Mouse (Mus musculus) adrenal gland, adult 8-10 months (tissue): Measurements from ENCODE around the gene Nfic. TPM values are rescaled to one million over a fixed set of nuclear protein-coding genes. Genes with fewer than 3 reads are reported as not detected.

ENCODE experiments used
- DNase-seq: peaks from one replicate; pipeline ENCODE4 v3.0.0; 2022
- microRNA-seq, 2 experiments: library from miRNA; unstranded; fragments of <30 nt; microRNA quantifications; one replicate each; pipeline ENCODE4 v1.2.0; 2022
- total RNA-seq, 4 experiments: library from RNA; stranded (reverse); gene quantifications; 2 replicates each; pipeline ENCODE4 v1.2.4; 2022

Nfic gene
- total RNA-seq, 4 experiments from 2014 or later = 113 to 191 (median 144) TPM

DNA sequence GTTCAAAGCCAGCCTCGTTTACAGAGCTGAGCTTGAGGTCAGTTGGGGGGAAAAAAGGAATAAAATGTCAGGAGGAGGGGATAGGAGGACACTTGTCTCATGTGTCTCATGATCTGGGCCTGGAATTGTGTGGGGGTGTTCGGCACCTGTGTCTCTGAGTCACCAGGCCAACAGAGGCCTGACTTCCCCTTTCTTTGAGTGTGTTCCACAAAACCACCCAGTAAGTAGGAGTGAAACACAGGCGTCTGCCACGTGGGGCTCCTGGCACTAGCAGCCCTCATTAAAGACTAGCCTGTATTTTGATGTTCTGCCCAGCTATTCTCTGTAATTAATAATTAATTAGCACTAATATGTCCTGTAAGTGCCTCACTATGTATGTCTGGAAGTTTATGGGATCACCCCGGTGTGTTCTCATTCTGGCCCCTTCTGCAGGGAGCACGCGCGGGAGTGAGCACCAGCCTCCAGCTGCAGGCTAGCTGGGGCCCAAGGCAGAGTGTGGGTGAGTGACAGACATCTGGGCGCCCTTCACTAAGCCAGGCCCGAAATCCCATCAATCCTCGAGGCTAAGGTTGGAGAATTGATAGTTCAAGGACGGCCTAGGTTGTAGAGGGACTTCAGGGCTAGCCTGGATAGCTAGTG, 99.0 kb downstream of the Nfic start:
- no peak for DNase-seq

DNA sequence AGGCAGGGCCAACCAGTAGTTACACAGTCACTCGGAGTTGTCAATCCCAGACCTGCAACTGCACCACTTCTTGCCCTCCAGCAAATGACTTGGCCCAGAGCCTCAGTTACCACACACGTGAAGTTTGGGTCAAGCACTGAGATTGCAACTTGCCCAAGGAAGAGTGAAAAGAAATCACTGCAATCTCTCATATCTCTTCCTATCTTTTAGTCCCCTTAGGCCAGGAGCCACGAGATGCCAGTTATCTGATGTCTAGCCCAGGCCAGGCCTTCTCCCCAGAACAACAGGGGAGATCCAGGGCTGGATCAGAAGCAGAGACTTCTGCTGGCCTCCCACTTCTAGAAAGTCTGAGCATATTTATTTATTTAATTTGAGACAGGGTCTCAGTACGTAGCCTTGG, 99.9 kb downstream of the Nfic start:
- no peak for DNase-seq

DNA sequence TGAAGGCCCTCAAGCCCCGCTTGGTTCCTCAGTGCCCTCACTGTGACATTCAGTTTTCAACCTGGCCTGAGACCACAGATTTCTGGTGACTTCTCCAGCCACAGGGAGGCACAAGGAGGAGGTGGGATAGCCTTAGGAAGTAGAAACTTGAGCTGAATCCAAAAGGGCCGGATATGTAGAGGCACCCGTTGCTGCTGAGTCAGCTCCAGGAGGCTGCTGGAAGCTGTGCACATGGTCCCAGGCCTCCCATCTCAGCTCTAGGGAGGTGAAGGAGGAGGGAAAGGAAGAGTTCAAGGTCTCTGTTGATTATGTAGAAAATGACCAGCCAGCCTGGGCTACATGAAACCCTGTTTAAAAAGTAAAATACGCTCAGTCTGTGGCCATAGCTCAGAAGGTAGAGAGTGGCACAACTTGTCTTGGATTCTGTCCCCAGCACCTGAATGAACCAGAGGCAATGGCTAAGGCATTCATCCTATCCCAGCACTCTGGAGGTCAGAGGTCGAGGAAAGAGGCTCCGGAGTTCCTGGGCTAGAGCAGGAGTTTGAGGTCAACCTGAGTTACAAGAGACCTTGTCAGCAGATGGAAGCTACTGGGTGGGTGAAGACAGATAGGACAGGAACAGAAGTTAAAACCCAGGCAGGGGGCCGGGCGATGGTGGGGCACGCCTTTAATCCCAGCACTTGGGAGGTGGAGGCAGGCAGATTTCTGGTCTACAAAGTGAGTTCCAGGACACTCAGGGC, 100.5 kb downstream of the Nfic start:
- DNase-seq = no peak

DNA sequence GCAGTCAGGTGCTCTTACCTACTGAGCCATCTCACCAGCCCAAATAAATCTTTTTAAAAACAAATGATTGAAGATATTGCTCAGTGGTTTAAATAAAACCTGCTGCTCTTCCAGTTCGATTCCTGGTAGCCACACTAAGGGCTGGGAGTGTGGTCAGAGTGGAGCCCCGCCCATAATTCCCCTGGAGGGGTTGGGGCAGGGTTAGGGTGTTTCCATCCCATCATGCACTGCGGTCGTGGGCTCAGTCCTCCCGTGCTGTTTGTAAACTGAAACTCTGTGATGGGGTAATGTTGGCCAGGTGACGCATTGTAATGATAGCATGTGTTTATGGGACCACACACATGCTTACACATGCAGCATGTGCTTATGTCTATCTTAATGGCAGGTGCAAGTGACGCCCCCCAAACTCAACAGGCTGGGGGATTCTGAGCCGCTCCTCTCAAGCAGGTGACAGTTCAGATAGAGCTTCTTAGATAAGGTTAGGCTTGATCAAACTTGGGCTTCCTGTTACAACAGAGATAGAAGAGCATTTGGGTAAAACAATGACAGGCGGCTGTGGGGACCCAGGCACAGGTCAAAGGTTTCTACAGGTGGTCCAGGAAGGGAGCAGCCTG, 103.7 kb downstream of the Nfic start:
- no peak for DNase-seq

DNA sequence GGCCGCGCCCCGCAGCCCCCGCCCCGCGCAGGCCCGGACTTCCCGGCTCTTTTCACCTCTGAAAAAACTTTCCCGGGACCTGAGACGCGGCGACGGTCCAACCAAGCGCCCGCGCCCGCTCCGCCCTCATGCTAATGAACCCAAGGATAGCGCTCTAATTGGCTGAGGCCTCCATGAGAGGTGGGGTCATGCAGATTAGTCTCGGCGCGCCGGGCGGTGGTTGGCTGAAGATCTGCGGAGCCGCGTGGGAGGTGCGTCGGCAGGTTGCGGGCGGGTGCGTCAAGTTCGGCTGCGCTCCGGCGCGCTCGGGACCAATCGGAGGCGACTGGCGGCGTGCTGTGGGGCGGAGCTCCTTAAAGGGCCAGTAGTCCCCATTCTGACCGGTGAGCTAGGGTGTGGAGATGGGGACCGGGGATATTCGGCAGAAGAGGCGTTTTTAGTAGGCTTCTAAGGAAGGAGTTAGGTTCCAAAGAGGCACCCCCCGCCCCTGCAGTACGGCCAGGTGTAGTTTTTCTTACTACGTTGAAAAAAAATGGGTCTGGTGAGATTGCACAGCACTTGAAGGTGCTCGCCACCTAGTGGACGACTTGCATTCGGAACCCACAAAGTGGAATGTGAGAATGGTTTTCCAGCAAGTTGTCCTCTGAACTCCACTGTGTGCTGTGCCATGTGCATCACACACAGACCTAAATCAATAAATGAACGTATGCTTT, 104.9 kb downstream of the Nfic start, which contains the start of gene Hmg20b:
TSS of gene Hmg20b (minus strand) at position 130 of the 713 bp plus-strand sequence.
- peak; percentile 99 for DNase-seq

DNA sequence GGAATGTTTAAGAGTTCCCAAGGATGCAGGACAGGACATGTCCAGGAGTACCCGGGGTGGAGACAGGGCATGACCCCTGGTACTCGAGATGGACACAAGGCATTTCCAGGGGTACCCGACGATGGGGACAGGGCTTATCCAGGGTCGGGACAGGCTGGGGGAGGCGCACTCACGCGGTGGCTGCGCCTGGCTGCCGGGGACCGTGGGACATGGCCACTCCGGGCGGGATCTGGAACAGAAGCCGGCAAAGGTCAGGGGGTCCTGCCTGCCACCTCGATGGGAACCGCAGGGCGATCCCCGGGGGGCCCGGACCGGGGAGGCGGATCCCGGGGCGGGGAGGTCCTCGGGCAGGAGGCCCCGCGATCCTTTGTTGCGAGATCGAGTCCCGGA, 105.5 kb downstream of the Nfic start:
- DNase-seq = no peak

DNA sequence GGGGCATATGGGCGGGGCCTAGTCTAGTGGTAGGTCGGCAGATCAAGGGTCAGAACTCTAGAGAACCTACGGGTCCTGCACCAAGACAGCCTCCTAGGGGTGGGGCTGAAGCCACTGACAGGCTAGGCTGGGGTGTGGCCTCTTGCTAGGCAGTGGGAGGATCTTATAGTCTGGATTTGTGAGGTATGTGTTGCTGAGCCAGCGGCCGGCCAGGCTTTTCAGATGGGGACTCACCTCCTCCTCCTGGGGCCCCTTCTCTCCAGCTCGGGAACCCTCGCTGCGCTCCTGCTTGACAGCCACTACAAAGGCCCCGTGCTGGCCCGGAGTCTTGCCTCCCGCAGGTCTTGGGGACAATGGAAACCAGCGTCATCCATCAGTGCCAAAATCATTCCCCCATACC, 106.3 kb downstream of the Nfic start:
- DNase-seq = no peak

DNA sequence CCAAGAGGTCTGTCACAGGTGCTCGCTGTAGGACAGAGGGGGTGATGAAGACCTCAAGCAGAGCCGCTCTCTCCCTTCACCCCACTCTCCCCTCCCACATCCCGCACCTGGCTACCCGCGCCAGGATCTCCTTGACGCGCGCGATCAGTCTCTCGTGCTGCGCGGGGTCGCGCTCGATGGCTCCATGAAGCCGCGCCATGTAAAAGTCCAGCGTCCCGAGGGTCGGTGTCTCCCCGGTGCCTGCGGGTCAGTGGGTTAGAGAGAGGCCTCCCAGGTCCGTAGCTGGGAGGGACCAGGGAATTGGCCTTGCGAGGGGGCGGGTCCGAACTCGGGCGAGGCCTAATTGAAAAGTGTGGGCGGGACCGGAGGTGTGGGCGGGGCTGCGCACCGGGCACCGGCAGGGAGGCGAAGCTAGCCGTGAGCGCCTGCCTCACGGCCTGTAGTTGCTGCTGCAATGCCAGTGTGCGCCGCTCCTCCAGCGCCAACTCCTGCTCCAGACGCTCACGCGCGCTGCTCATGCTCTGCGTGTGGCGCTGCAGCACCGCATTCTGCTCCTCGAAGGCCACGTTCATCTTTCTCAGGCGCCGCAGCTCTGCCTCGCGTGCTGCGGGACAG, 108.9 kb downstream of the Nfic start:
- peak; percentile 80 for DNase-seq

Small RNA genes within 50 kb of the gene (microRNA-seq; reads per million reads assigned to microRNA genes)
- gene Gm25595 = 0 reads per million in 2 experiments
- gene Mir1191b = 0.18 to 0.34 reads per million in 2 experiments
- 0 to 0.17 reads per million in 2 experiments for gene Mir6913

Other genes with a start within 250 kb of the Nfic start
- 1 to 10 TPM; 3.8 to 6.4 (median 4.4) TPM for gene Atcay, start 224.8 kb downstream of the Nfic start, total RNA-seq
- gene Zfr2, start 222.5 kb downstream of the Nfic start, total RNA-seq = 10 to 100 TPM; 27.6 to 35.6 (median 30.0) TPM
- 1 to 10 TPM in 3 of 4 experiments, under 1 TPM in 1; 0.67 to 2.1 (median 1.5) TPM for gene Matk, start 202.7 kb downstream of the Nfic start, total RNA-seq
- gene Mrpl54, start 188.7 kb downstream of the Nfic start, total RNA-seq = 100 to 1,000 TPM; 100 to 139 (median 113) TPM
- gene Apba3, start 188.7 kb downstream of the Nfic start, total RNA-seq = 10 to 100 TPM; 61.9 to 72.3 (median 66.4) TPM
- under 1 TPM; 0.22 to 0.81 (median 0.29) TPM for gene Tjp3, start 164.1 kb downstream of the Nfic start, total RNA-seq
- 10 to 100 TPM; 42.6 to 61.1 (median 53.3) TPM for gene Pip5k1c, start 162.7 kb downstream of the Nfic start, total RNA-seq
- gene Cactin, start 134.5 kb downstream of the Nfic start, total RNA-seq = 10 to 100 TPM; 37.7 to 47.5 (median 42.5) TPM
- gene Tbxa2r, start 126.9 kb downstream of the Nfic start, total RNA-seq = 10 to 100 TPM; 35.6 to 52.1 (median 42.0) TPM
- 10 to 100 TPM in 2 of 4 experiments, 1 to 10 TPM in 2; 3.7 to 17.7 (median 9.3) TPM for gene Gipc3, start 112.4 kb downstream of the Nfic start, total RNA-seq
- gene Hmg20b, start 105.2 kb downstream of the Nfic start, total RNA-seq = 100 to 1,000 TPM in 3 of 4 experiments, 10 to 100 TPM in 1; 94.2 to 121 (median 112) TPM
- 10 to 100 TPM; 18.3 to 25.7 (median 22.0) TPM for gene Mfsd12, start 98.1 kb downstream of the Nfic start, total RNA-seq
- 1 to 10 TPM; 1.6 to 5.3 (median 2.4) TPM for gene 4930404N11Rik, start 89.8 kb downstream of the Nfic start, total RNA-seq
- 10 to 100 TPM; 47.1 to 52.7 (median 49.9) TPM for gene Fzr1, start 77.1 kb downstream of the Nfic start, total RNA-seq
- gene Dohh, start 71.2 kb downstream of the Nfic start, total RNA-seq = 10 to 100 TPM; 49.8 to 60.2 (median 55.0) TPM
- gene Gm48551, start 71.2 kb downstream of the Nfic start, total RNA-seq = 1 to 10 TPM in 2 of 4 experiments, under 1 TPM in 2; 0.65 to 2.9 (median 1.0) TPM
- gene Gm48552, start 66.6 kb downstream of the Nfic start, total RNA-seq = 1 to 10 TPM; 2.0 to 4.2 (median 2.6) TPM
- 1 to 10 TPM in 2 of 4 experiments, under 1 TPM in 2; 0.78 to 2.0 (median 0.96) TPM for gene Smim24, start 62.6 kb downstream of the Nfic start, total RNA-seq
- 1 to 10 TPM in 3 of 4 experiments, under 1 TPM in 1; 0.17 to 2.5 (median 1.7) TPM for gene Celf5, start 27.1 kb upstream of the Nfic start, total RNA-seq
- 100 to 1,000 TPM; 115 to 136 (median 123) TPM for gene Ncln, start 40.8 kb upstream of the Nfic start, total RNA-seq
- 1 to 10 TPM in 2 of 4 experiments, under 1 TPM in 2; 0.56 to 1.7 (median 0.92) TPM for gene S1pr4, start 44.5 kb upstream of the Nfic start, total RNA-seq
- 1 to 10 TPM in 3 of 4 experiments, under 1 TPM in 1; 0.70 to 2.2 (median 1.6) TPM for gene Gna15, start 68.6 kb upstream of the Nfic start, total RNA-seq
- 100 to 1,000 TPM in 2 of 4 experiments, 10 to 100 TPM in 2; 90.2 to 105 (median 98.1) TPM for gene Gna11, start 89.6 kb upstream of the Nfic start, total RNA-seq
- gene Aes, start 103.9 kb upstream of the Nfic start, total RNA-seq = 1,000 to 10,000 TPM in 3 of 4 experiments, 100 to 1,000 TPM in 1; 989 to 1,424 (median 1,166) TPM
- gene Tle2, start 118.9 kb upstream of the Nfic start, total RNA-seq = 100 to 1,000 TPM in 2 of 4 experiments, 10 to 100 TPM in 2; 50.6 to 211 (median 117) TPM
- gene Tle6, start 145.4 kb upstream of the Nfic start, total RNA-seq = 100 to 1,000 TPM in 2 of 4 experiments, 10 to 100 TPM in 2; 32.2 to 138 (median 85.6) TPM
- gene BC025920, start 150.6 kb upstream of the Nfic start, total RNA-seq = 1 to 10 TPM; 1.2 to 1.7 (median 1.3) TPM
- 10 to 100 TPM; 14.7 to 34.5 (median 26.5) TPM for gene Sirt6, start 172.2 kb upstream of the Nfic start, total RNA-seq
- gene Ankrd24, start 172.9 kb upstream of the Nfic start, total RNA-seq = 10 to 100 TPM; 24.6 to 58.2 (median 46.7) TPM
- 1 to 10 TPM; 1.4 to 4.1 (median 3.7) TPM for gene Gm10778, start 193.4 kb upstream of the Nfic start, total RNA-seq
- 1 to 10 TPM; 4.4 to 9.3 (median 5.5) TPM for gene Zfp433, start 249.2 kb upstream of the Nfic start, total RNA-seq